Mouse (Mus musculus) thymus, adult 2 months (tissue): ENCODE measurements around the gene Xcl1. TPM values are rescaled to one million over a fixed set of nuclear protein-coding genes. Genes with fewer than 3 reads are reported as not detected.

ENCODE experiments used
- DNase-seq: peaks from one replicate; pipeline ENCODE4 v3.0.0; 2021
- H3K27ac ChIP-seq: fragments of 200-500 bp; 2 replicates; pipeline ENCODE4 v1.5.1; 2012; ENCODE audit warnings: low read length, control low read depth; ENCODE audit not compliant: control insufficient read depth, insufficient read depth
- H3K27me3 ChIP-seq: fragments of 200-500 bp; 2 replicates; pipeline ENCODE4 v1.6.1; 2012; ENCODE audit warnings: mild to moderate bottlenecking, low read length, moderate library complexity, mixed read lengths; ENCODE audit not compliant: control insufficient read depth, insufficient read depth
- H3K36me3 ChIP-seq: fragments of 200-500 bp; 2 replicates; pipeline ENCODE4 v1.6.1; 2012; ENCODE audit warnings: mild to moderate bottlenecking, low read length, moderate library complexity; ENCODE audit not compliant: control insufficient read depth, insufficient read depth
- H3K4me1 ChIP-seq: fragments of 200-500 bp; replicated peaks from 2 replicates; pipeline ENCODE4 v1.6.1; 2012; ENCODE audit warnings: low read length; ENCODE audit not compliant: control insufficient read depth, insufficient read depth
- H3K4me3 ChIP-seq: fragments of 200-500 bp; 2 replicates; pipeline ENCODE4 v1.5.1; 2012; ENCODE audit warnings: mild to moderate bottlenecking, low read length, control low read depth, moderate library complexity; ENCODE audit not compliant: control insufficient read depth, insufficient read depth
- CTCF ChIP-seq: fragments of 200-500 bp; IDR thresholded peaks from 2 replicates; pipeline ENCODE4 v1.5.1; 2012; ENCODE audit warnings: mild to moderate bottlenecking, control low read depth, low read length, moderate library complexity, borderline replicate concordance; ENCODE audit not compliant: control insufficient read depth, poor library complexity, insufficient read depth; ENCODE audit errors: extremely low read depth
- POLR2A ChIP-seq: fragments of 200-500 bp; IDR thresholded peaks from 2 replicates; pipeline ENCODE4 v1.6.1; 2012; ENCODE audit warnings: mild to moderate bottlenecking, low read length, control low read depth, moderate library complexity; ENCODE audit not compliant: control insufficient read depth, poor library complexity, insufficient read depth; ENCODE audit errors: extremely low read depth
- WGBS: fragments of 180-500 bp; shearing (Covaris S2); methylation state at CpG from one replicate; pipeline ENCODE4 v1.1.7; 2018; 5-methylcytosine and 5-hydroxymethylcytosine counted together
- polyA plus RNA-seq: library from polyadenylated mRNA; depleted of rRNA; stranded (reverse); fragments of >200 nt; gene quantifications from 2 replicates; pipeline ENCODE4 v1.2.3, GENCODE M21; 2012

Gene Xcl1
- polyA plus RNA-seq, 1 experiment, result 2.8 TPM

- Histone ChIP-seq H3K4me1 (peaks cover 2% of the 10 kb centered on the region; the same call in 1 of the 2 replicates), H3K4me3 (no peak overlapping the region), H3K27ac (no peak overlapping the region), H3K36me3 (no peaks in the 10 kb centered on the region), H3K27me3 (no peaks in the 10 kb centered on the region)
- TF ChIP-seq CTCF (no peak), POLR2A (no peak)
- WGBS, result 31% methylated on average over 5 of the region's 5 CpGs
- DNase-seq, result peak; percentile 27
These were observed 37.4 kb upstream of the Xcl1 start for GRCm38 (mm10) chr1:164972744-164973143.

- TF ChIP-seq CTCF, result no peak
- TF ChIP-seq POLR2A, result no peak
- peaks cover 19% of the 10 kb centered on the region for H3K4me1 ChIP-seq
- H3K27me3 ChIP-seq, result no peaks in the 10 kb centered on the region
- no peak overlapping the region for H3K4me3 ChIP-seq
- WGBS, result 1% methylated on average over 8 of the region's 8 CpGs
- no peaks in the 10 kb centered on the region for H3K36me3 ChIP-seq
- DNase-seq, result peak; percentile 53
- no peak overlapping the region for H3K27ac ChIP-seq
These were observed 30.9 kb upstream of the Xcl1 start for GRCm38 (mm10) chr1:164966095-164966698.

- Histone ChIP-seq H3K4me1 (peaks cover 21% of the 10 kb centered on the region), H3K36me3 (no peaks in the 10 kb centered on the region), H3K27ac (no peak overlapping the region; the same call in 1 of the 2 replicates), H3K27me3 (no peaks in the 10 kb centered on the region), H3K4me3 (no peak overlapping the region)
- TF ChIP-seq POLR2A (no peak), CTCF (no peak)
- 24% methylated on average over 2 of the region's 2 CpGs for WGBS
- DNase-seq, result no peak
These were observed 25.3 kb upstream of the Xcl1 start for GRCm38 (mm10) chr1:164960610-164961009.

DNA sequence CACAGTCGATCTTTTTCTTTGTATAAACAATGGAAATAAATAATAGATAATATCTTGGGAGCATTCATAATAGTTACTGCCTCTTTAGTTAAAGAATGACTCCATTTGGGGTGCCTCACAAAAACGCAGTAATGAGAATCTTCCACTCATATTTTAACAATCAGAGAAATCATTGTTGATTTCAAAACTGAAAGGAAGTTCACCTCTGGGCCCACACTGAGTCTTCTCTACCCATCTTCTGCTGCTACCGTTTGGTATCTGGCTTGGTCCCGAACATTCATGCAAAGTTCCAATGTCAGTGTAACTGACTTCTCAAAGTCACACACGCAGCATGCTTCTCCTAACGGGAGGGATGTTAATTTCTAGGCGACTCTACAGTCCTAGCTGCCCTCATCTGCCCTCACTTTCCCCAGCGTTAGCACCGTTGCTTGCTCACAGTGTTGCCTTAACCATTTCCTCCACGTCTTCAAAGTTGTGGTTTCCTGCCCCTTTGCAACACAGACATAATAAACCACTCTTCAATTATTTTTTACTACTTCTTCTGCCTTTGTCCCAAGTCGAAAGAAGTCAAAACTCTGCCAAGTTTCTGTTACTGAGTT is 24.6 kb upstream of the Xcl1 start:
- no peaks in the 10 kb centered on the region for H3K27me3 ChIP-seq
- WGBS, result 7% methylated on average over 11 of the region's 11 CpGs
- H3K36me3 ChIP-seq, result no peaks in the 10 kb centered on the region
- TF ChIP-seq POLR2A, result no peak
- no peak for TF ChIP-seq CTCF
- peak overlapping the region; percentile 14; the same call in 1 of the 2 replicates for H3K4me3 ChIP-seq
- H3K4me1 ChIP-seq, result peaks cover 23% of the 10 kb centered on the region
- peak; percentile 63 for DNase-seq
- peak overlapping the region; percentile 65 for H3K27ac ChIP-seq

DNA sequence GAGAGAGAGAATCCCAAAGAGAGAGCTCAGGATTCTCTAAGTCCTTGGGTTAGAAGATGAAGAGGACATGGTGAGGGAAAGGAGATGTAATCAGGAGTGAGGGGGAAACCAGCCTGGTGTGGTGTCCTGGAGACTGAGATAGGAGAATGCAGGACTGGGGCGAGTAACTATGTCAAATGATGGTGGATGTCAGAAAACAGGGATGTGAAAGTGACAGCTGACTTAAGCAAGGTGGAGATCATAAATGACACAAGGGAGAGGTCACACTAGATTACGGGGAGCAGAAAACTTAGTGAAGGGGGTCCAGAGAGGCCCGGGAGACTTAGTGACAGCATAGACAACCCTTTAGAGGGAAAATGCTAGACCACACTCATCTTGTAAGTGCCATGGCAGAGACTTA is 23.8 kb upstream of the Xcl1 start:
- Histone ChIP-seq H3K4me3 (no peak overlapping the region), H3K4me1 (peaks cover 23% of the 10 kb centered on the region), H3K36me3 (no peaks in the 10 kb centered on the region), H3K27me3 (no peaks in the 10 kb centered on the region), H3K27ac (no peak overlapping the region)
- 72% methylated on average over 3 of the region's 3 CpGs for WGBS
- no peak for DNase-seq
- no peak for TF ChIP-seq CTCF
- no peak for TF ChIP-seq POLR2A

GRCm38 (mm10) chr1:164957974-164958373 is 22.6 kb upstream of the Xcl1 start:
- peaks cover 18% of the 10 kb centered on the region for H3K4me1 ChIP-seq
- H3K27ac ChIP-seq, result no peak overlapping the region
- WGBS, result 98% methylated on average over 3 of the region's 3 CpGs
- TF ChIP-seq POLR2A (no peak), CTCF (no peak)
- H3K4me3 ChIP-seq, result no peak overlapping the region
- H3K36me3 ChIP-seq, result no peaks in the 10 kb centered on the region
- no peak for DNase-seq
- H3K27me3 ChIP-seq, result no peaks in the 10 kb centered on the region
